Mouse (Mus musculus) cerebellum, adult 2 months (tissue): ENCODE results near the gene Oaz2.

Experiments used
- CTCF ChIP-seq: fragments of 200-500 bp; IDR thresholded peaks from 2 replicates; pipeline ENCODE4 v1.5.1; 2011; ENCODE audit warnings: low read depth, mild to moderate bottlenecking, control low read depth, low read length, moderate library complexity, borderline replicate concordance; ENCODE audit not compliant: insufficient read depth
- POLR2A ChIP-seq: fragments of 200-500 bp; IDR thresholded peaks from 2 replicates; pipeline ENCODE4 v1.6.1; 2011; ENCODE audit warnings: low read length, control low read depth, borderline replicate concordance; ENCODE audit not compliant: insufficient read depth

DNA sequence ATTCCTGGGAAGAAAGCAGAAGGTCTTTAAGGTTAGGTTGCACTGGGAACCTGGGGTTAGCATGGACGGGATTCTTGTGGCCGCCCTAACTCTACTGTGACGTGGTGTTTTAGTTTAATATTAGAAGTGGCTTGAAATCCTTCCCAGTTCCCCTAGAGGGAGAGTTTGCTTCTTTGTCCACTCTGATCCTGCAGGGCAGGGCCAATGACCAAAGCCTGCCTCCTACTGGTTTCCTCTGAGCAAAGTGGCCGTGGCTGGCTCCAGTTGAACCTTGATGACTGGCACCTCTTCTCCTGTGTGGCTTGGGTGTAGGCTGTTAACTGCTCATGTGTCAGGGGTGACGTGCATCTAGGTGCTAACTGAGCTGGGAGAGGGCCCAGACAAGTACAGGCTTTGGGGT, 6.8 kb upstream of the Oaz2 start:
- TF ChIP-seq CTCF = no peak
- no peak for TF ChIP-seq POLR2A
